Mouse (Mus musculus): ENCODE measurements around the gene Retn.

DNA sequence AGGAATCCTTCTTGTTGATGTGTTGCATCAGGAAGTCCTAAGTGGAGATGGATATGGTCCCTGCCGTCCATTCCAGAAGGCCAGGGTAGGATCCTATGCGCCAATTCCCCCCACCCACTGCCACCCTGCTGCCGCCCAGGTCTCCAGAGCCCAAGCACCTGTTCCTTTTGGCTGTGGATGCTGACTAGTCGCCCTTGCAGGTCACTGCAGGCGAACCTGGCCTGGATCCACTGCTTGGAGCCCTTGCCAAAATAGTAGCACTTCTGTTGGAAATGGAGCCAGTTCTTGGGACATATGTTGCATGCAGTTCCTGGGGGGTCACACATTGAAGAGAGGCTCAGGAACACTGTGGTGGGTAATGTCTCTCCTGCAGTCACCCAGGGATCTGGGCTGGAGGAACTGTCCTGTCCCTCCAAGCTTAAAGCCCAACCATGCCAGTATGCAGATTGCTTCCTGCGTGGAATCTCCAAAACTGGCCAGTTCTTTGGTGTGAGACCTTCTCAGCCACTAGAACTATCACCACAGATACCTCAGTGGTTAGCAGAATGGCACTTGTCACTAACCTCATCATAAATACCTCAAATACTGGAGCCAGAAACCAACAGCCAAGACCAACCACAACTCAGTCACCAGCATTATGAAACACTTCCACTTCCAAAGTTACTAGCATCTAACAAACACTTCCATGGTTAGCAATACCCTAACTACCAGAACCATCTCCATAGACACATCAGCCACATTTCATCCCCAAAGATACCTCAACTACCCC lies 28.0 kb downstream of the Retn start:
- TF ChIP-seq CTCF (IDR thresholded peaks at IDR 0.05; ENCODE audit: low read depth, low read length) (no peak), POLR2A (IDR thresholded peaks at IDR 0.05; ENCODE audit: insufficient read depth, low read length) (no peak)
